Mouse (Mus musculus) stomach, postnatal 0 days (tissue): Measurements from ENCODE around the gene Eml4.

Source experiments
- CTCF ChIP-seq: IDR thresholded peaks from 2 replicates; pipeline ENCODE4 v1.5.1; 2016; ENCODE audit warnings: antibody characterized with exemption, low read depth, mild to moderate bottlenecking, moderate library complexity
- EP300 ChIP-seq: optimal IDR thresholded peaks from 2 replicates; pipeline ENCODE3; 2016; ENCODE audit warnings: antibody characterized with exemption

- TF ChIP-seq CTCF (no peak), EP300 (no peak)
These were observed 161.4 kb downstream of the Eml4 start for GRCm38 (mm10) chr17:83512130-83512529.
